Mouse (Mus musculus) hindbrain, embryonic 10.5 days (tissue): ENCODE data around the gene Hexdc. TPM values are rescaled to one million over a fixed set of nuclear protein-coding genes. Genes with fewer than 3 reads are reported as not detected.

Experiments
- DNase-seq: peaks from one replicate; pipeline ENCODE4 v3.0.0-alpha.2; 2017; ENCODE audit warnings: low spot score
- H3K27ac ChIP-seq: fragments of 300-500 bp; sonication (generic); 2 replicates; pipeline ENCODE4 v1.5.1; 2016; ENCODE audit warnings: mild to moderate bottlenecking, moderate library complexity
- H3K27me3 ChIP-seq: fragments of 300-500 bp; sonication (generic); 2 replicates; pipeline ENCODE4 v1.6.1; 2016; ENCODE audit warnings: mild to moderate bottlenecking; ENCODE audit not compliant: poor library complexity, insufficient read depth, severe bottlenecking
- H3K36me3 ChIP-seq: fragments of 300-500 bp; sonication (generic); 2 replicates; pipeline ENCODE4 v1.6.1; 2016; ENCODE audit warnings: mild to moderate bottlenecking, moderate library complexity
- H3K4me1 ChIP-seq: fragments of 300-500 bp; sonication (generic); replicated peaks from 2 replicates; pipeline ENCODE4 v1.6.1; 2016; ENCODE audit warnings: mild to moderate bottlenecking
- H3K4me3 ChIP-seq: fragments of 300-500 bp; sonication (generic); 2 replicates; pipeline ENCODE4 v1.5.1; 2016; ENCODE audit warnings: mild to moderate bottlenecking, moderate library complexity
- H3K9me3 ChIP-seq: fragments of 300-500 bp; sonication (generic); 2 replicates; pipeline ENCODE4 v1.6.1; 2016; ENCODE audit warnings: mild to moderate bottlenecking, moderate library complexity
- WGBS: fragments of 180-500 bp; shearing (Covaris S2); methylation state at CpG from one replicate; pipeline ENCODE4 v1.1.7; 2016; 5-methylcytosine and 5-hydroxymethylcytosine counted together
- polyA plus RNA-seq: library from polyadenylated mRNA; unstranded; fragments of >200 nt; fragmentation: Nextera tagmentation; extraction: Ambion mirVana; gene quantifications from 2 replicates; pipeline ENCODE4 v1.2.1, GENCODE M21; 2016

The Hexdc gene
- polyA plus RNA-seq, 1 experiment from 2014 or later: 8.2 TPM

DNA sequence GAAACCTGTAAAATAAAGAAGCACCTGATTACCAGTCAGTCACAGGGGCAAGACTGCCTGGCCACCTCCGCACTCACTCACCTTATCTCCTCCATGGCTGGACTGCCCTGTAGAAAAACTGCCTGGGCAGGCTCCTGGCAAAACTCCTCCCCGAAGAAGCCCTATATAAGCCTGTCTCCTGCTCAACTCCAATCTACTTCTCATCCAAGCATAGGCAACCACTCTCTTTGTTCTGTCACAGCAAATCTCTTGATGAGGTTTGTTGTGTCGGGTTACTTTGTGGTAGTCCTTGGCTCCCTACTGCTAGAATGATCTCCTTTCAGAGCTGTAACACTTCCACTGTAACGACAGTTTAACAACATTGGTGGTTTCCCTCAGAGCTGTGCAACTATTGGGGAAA is 28.5 kb downstream of the Hexdc start:
- Histone ChIP-seq H3K9me3 (no peaks in the 10 kb centered on the region), H3K4me3 (no peak overlapping the region), H3K27me3 (no peaks in the 10 kb centered on the region), H3K4me1 (peaks cover 36% of the 10 kb centered on the region), H3K36me3 (no peaks in the 10 kb centered on the region), H3K27ac (no peak overlapping the region)
- no peak for DNase-seq
- 43% methylated on average over 4 of the region's 4 CpGs for WGBS

DNA sequence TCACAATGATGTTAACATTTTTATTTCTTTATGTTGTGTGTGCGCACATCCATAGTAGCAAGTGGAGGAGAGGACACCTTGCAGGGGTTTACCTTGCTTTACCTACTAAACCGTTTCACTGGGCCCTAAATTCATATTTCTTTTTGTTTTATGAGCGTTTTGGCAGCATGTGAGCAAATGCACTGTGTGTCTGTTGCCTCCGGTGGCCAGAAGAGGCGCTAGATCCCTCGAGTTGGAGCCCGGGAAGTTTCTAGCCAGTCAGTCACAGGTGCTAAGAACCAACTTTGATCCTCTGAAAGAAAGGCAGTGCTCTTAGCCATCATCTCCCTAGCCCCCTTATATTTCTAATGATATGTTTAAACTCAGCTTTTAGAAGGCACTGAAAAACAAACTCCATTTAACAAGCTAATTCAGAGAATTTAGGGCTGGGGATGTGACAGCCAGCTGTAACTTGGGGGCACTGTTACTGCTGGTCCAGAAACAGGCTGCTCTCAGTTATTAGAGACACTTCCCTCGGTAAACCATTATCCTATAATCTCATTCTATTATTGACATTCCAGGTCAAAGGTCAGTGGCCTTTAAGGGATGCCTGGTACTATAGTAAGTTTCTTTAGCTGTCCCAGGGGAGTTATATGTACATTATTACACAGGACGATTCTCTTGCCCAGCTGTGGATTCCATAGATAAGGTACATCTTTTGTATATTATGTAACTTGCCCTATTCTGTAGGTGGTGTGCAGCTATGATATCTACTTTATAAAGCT is 31.4 kb downstream of the Hexdc start:
- Histone ChIP-seq H3K27me3 (no peaks in the 10 kb centered on the region), H3K4me1 (peaks cover 29% of the 10 kb centered on the region), H3K4me3 (peak overlapping the region; percentile 75), H3K27ac (peak overlapping the region; percentile 99), H3K36me3 (peaks cover 21% of the 10 kb centered on the region), H3K9me3 (no peaks in the 10 kb centered on the region)
- peak; percentile 34 for DNase-seq
- 30% methylated on average over 9 of the region's 9 CpGs for WGBS

DNA sequence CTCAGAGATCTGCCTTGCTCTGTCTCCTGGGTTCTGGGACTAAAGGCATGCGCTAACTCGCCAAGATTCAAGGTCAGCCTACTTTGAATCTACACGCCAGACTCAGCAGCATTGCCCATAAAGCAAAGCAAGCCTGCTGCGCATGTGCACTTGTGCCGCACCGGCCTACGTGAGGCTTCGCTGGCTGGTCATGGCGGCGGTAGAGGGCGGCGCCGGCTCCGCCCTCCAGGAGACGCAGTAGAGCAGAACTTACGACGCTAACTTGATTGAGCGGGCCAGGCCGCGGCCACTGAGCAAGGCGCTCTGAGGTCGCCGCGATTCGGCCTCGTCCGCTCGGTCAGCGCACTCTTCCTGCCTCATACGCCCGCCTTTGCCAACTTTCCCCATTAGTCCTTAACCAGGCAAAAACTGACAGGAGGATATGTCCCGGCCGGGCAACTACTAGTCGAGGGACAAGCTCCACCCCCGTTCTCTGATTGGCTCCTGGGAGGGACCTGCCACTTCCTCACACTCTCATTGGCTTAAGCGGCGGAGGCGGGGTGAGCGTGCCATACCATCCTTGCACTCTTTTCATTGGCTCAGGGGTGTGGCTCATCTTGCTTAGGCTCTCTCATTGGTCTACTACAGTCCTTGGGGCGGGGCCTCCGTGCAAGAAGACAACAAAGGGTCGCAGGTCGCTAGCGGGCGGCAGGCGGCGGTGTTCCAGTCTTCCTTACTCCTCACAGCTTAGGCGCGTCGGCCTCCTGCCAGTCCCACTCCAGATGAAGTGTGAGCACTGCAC is 32.5 kb downstream of the Hexdc start, which contains the start of gene Narf:
Gene Narf, plus strand, starts transcription at position 690 of the 781 bp plus-strand sequence.
- WGBS: under 1% methylated on average over 50 of the region's 50 CpGs
- Histone ChIP-seq H3K27ac (peak within 1 kb of the TSS; percentile 99), H3K27me3 (no peaks in the 10 kb centered on the region), H3K4me1 (peaks cover 27% of the 10 kb centered on the region), H3K4me3 (peak within 1 kb of the TSS; percentile 75), H3K36me3 (peaks cover 31% of the 10 kb centered on the region), H3K9me3 (no peaks in the 10 kb centered on the region)
- DNase-seq: peak; percentile 99

DNA sequence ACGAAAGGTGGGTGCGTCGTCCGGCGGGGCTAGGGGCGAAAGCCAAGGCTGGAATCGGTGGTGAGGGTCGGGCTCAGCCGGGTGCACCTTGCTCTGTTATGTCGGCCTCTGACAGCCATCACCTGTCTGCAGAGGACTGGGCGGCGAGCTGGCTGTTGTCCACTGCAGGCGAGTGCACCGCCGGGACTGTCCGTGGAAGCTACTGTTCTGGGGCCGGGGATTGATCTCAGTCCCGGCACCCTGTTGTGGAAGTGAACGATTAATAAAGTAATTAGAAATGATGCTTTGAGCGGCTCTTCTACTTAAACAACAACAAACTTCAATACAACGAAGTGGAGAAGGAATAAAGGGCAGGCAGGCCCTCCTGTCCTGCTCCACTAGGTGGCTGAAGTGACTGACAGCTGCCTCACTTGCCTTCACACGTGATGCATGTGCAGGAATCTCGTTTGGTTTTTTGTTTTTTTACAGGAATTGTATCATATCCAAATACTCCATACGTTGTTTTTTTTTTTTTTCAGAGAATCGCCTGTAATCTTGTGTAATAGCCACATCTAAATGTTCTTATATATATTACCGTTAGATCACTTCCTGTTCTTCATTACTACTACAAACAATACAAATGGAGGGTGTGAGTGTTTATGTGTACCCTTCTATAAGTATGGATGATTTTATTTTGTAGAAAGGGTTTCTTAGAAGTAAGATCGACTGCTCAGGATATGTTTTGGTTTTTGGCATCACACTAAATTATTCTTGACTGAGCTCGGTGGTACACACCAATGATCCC is 33.3 kb downstream of the Hexdc start:
- DNase-seq: no peak
- no peaks in the 10 kb centered on the region for H3K9me3 ChIP-seq
- 7% methylated on average over 28 of the region's 28 CpGs for WGBS

DNA sequence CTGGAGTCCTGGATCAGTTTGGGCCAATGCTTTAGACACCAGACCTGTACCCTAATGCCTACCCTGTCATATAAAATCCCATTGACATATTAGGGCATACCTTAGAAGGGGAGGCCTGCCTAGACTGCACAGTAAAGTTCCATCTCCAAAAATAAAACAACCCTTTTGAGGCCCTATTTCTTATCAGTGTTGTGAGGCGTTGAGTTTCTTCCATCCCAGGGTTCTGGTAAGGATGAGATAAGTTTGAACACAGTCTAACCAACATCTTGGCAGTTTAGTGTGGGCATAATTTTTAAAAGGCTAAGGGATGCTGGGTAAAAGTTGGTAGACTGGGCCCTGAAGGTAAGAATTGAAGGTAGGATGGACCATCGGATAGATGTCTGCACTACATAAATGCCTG is 35.4 kb downstream of the Hexdc start:
- H3K4me3 ChIP-seq: 0 out of 2 replicates have a peak overlapping the region, but pooled peaks have one; percentile 9
- peaks cover 60% of the 10 kb centered on the region for H3K36me3 ChIP-seq
- H3K27ac ChIP-seq: no peak overlapping the region
- no peaks in the 10 kb centered on the region for H3K27me3 ChIP-seq
- peaks cover 27% of the 10 kb centered on the region for H3K4me1 ChIP-seq
- WGBS: 96% methylated on average over 2 of the region's 2 CpGs
- H3K9me3 ChIP-seq: no peaks in the 10 kb centered on the region
- DNase-seq: no peak

More for the DNA sequence above, 33.3 kb downstream of the Hexdc start:
- H3K27ac ChIP-seq: peak overlapping the region; percentile 99
- H3K4me1 ChIP-seq: peaks cover 27% of the 10 kb centered on the region
- H3K27me3 ChIP-seq: no peaks in the 10 kb centered on the region
- H3K4me3 ChIP-seq: peak overlapping the region; percentile 75
- H3K36me3 ChIP-seq: peaks cover 39% of the 10 kb centered on the region

DNA sequence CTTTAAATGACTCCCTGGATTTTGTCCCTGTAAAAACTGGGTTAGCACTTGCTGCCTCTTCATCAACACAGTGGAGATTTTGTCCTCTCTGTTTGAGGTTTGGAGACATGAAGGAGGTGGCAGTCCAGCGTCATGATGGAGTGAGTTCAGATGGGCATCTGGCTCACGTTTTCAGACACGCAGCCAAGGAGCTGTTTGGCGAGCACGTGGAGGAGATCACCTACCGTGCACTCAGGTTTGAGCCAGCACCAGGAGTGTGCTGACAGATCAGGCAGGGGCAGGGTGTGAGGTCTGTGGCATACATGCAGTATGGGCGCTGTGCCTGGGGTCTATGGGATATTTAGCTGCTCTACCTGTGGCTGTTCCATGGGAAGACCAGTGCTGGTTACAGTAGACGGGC is 46.0 kb downstream of the Hexdc start:
- Histone ChIP-seq H3K9me3 (no peaks in the 10 kb centered on the region), H3K27ac (no peak overlapping the region), H3K36me3 (peaks cover 98% of the 10 kb centered on the region), H3K4me1 (no peaks in the 10 kb centered on the region), H3K4me3 (no peak overlapping the region), H3K27me3 (no peaks in the 10 kb centered on the region)
- WGBS: 92% methylated on average over 8 of the region's 8 CpGs
- no peak for DNase-seq

DNA sequence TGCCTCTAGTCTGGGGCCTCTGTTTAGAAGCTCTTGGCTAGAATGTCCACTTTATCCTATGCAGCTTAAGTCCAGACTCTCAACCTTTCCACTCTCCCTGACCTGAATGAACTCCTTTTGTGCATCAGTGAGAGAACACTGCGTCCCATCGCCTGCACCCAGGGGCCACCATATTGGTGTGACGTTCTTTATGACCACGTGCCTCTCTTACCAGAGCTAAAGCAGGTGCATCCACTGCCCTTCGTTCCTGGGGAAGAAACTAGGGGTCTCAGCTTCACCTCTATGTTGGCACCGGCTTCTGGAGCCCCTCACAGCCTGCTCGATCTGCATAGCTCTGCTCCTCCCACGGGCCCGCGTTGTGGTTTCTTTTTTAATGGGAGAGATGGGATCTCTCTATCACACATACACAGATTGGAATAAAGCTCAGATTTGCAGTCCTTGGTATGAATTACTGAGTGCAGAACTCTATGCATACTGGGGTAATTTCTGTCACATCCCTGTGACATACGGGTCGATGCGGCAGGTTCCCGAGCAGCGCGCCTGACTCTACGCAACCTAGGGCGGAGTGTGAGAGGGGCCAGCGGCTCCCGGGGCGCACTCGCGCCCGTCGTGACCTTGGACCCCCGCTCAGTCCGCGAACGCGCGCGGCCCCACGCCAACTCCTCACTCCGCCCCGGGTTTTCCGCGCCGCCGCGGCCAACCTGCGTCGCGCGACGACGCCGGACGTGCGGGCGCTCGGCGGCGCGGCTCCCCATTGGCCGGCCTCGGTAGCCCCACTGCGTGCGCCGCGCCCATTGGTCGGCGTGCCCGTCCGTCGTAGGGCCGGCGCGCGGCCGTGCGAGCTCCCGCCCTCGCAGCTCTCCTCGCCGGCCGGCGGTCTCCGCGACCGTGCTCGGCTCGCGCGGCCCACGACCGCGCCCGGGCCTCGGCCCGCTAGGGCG is 55.2 kb downstream of the Hexdc start, which contains the start of gene Foxk2:
Gene Foxk2, plus strand, starts transcription at position 831 of the 941 bp plus-strand sequence.
- Histone ChIP-seq H3K36me3 (peaks cover 52% of the 10 kb centered on the region), H3K4me1 (peaks cover 25% of the 10 kb centered on the region), H3K4me3 (peak within 1 kb of the TSS; percentile 100), H3K27me3 (no peaks in the 10 kb centered on the region), H3K27ac (peak within 1 kb of the TSS; percentile 96), H3K9me3 (no peaks in the 10 kb centered on the region)
- DNase-seq: peak; percentile 88
- WGBS: 2% methylated on average over 91 of the region's 91 CpGs

DNA sequence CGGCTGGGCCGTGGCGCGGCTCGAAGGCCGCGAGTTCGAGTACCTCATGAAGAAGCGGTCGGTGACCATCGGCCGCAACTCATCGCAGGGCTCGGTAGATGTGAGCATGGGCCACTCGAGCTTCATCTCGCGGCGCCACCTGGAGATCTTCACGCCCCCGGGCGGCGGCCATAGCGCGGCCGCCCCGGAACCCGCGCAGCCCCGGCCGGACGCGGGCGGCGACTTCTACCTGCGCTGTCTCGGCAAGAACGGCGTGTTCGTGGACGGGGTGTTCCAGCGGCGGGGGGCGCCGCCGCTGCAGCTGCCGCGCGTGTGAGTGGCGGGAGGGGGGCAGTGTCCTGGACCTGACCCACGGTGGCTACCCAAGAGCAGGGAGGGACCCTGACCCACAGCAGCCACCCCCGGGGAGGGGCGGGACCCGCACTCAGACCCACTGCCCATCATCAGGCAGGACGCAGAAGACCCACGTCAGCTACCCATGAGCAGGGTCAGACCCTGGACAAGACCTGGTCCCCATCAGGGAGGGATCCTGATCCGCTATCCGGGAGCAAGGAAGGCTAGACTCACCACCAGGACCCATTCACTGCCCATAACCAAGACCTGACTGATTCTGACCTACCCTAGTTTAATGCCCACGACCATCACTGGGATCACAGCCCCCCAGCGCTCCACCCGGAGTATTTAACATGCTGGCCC is 56.1 kb downstream of the Hexdc start:
- H3K27me3 ChIP-seq: no peaks in the 10 kb centered on the region
- H3K4me1 ChIP-seq: peaks cover 25% of the 10 kb centered on the region
- peaks cover 52% of the 10 kb centered on the region for H3K36me3 ChIP-seq
- DNase-seq: peak; percentile 42
- no peaks in the 10 kb centered on the region for H3K9me3 ChIP-seq
- WGBS: under 1% methylated on average over 60 of the region's 60 CpGs
- H3K4me3 ChIP-seq: peak overlapping the region; percentile 100
- H3K27ac ChIP-seq: peak overlapping the region; percentile 96

DNA sequence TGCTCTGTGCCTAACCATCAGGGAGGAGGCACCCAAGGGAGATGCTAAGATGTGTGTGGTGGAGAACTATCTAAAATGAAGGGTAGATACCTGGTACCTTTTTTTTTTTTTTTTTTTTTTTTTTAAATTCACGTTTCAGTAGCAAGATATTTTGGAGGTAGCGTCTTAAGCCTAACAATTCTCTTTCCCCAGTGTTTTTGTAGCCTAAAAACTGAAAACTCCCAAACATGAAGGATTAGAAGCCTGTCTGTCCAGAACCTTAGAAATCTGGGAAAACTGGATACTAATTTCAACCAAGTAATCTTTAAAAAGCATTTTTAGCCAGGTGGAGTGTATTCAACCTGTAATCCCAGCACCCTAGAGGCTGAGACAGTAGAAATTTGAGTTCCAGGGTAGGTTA is 56.8 kb downstream of the Hexdc start:
- WGBS: 56% methylated on average over 2 of the region's 2 CpGs
- no peak for DNase-seq
- H3K27ac ChIP-seq: peak overlapping the region; percentile 96

More for the DNA sequence above, 56.8 kb downstream of the Hexdc start:
- no peaks in the 10 kb centered on the region for H3K27me3 ChIP-seq
- no peaks in the 10 kb centered on the region for H3K9me3 ChIP-seq
- peaks cover 52% of the 10 kb centered on the region for H3K36me3 ChIP-seq
- peak overlapping the region; percentile 100 for H3K4me3 ChIP-seq
- H3K4me1 ChIP-seq: peaks cover 25% of the 10 kb centered on the region
